ENCODE assay signal across 7 mouse cellular contexts in the genomic region with DNA sequence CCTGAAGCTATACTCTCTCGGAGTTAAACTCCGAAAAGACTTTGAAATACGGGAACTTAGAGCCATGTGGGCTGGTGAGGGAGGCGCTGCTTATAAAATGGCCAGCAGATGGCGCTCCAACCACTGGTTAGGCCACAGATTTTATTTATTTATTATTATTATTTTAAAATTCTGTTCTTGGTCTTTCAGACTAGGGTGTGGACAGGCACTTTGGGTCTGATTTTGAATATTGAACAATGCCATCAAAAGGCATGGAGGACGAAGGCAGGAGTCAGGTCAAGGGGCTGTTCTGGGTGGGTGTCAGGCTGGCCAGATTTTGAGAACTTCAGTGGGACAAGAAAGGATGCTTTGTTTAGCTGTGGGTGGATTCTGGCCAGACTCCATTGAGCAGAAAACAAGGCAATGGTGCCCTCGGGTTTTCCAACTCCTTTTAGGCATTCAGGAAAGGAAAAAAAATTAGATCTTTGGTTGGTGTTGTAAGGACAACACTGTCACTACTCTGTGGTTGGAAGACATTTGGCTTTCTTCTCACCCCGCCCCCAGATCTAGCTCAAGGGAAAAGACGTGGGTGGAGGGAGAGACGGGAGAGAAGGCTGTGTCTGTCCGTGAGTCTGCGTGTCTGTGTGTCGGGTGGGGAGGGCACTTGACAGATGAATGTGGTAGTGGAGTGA.
A peak's percentile ranks its signal among the peaks of the same experiment; 100 is the strongest.
DNase-seq lines count a peak whose midpoint lies in the region; ATAC-seq and TF ChIP-seq lines count a peak whose summit lies in the region.

No protein-coding gene starts in this region.

- H3K36me3 ChIP-seq in forebrain, embryonic 13.5 days (ENCODE audit: poor library complexity, severe bottlenecking), result no peaks in the 10 kb centered on the region
- H3K36me3 ChIP-seq in hindbrain, embryonic 11.5 days (ENCODE audit: control insufficient read depth, insufficient read depth, low read length), result no peaks in the 10 kb centered on the region

- 15% methylated on average over 13 of the region's 13 CpGs for WGBS in forebrain, embryonic 13.5 days
- 24% methylated on average over 13 of the region's 13 CpGs for WGBS in hindbrain, embryonic 11.5 days

- peaks cover 15% of the 10 kb centered on the region for H3K4me1 ChIP-seq in forebrain, embryonic 13.5 days
- H3K4me1 ChIP-seq in hindbrain, embryonic 11.5 days (replicated peaks; ENCODE audit: control insufficient read depth, insufficient read depth, low read length), result no peaks in the 10 kb centered on the region; the same call in 1 of the 2 replicates

- POLR2A ChIA-PET in Patski (lab: Charles Lee), result interaction anchor here (0.6 kb wide), 1 partner anchor 609 kb away, joined by 3 read pairs; no protein-coding TSS in a partner anchor

- ATAC-seq in Patski, result no peak
- ATAC-seq in forebrain, embryonic 13.5 days, result 0 out of 2 replicates have a peak, but pooled peaks have one; percentile 30
- peak; percentile 43; the same call in 1 of the 2 replicates for ATAC-seq in hindbrain, embryonic 11.5 days (ENCODE audit: low FRiP score)

- H3K9me3 ChIP-seq in forebrain, embryonic 13.5 days (replicated peaks), result no peaks in the 10 kb centered on the region
- H3K9me3 ChIP-seq in hindbrain, embryonic 11.5 days (ENCODE audit: control insufficient read depth, low read length), result no peaks in the 10 kb centered on the region

- DNase-seq in Patski (ENCODE audit: low read depth, low spot score), result no peak
- peak; percentile 10 for DNase-seq in c-Kit-positive CD71-positive TER-119-negative erythroid progenitor cells, embryonic 14.5 days (ENCODE audit: low read depth)
- DNase-seq in hindbrain, embryonic 11.5 days (ENCODE audit: low spot score), result peak; percentile 88
- DNase-seq in layer of hippocampus, adult 9-11 months, result peak; percentile 44
- DNase-seq in lung, postnatal 4 days, result peak; percentile 78 to 83
- DNase-seq in right cerebral cortex, postnatal 4 days, result peak; percentile 90

- no peak overlapping the region for H3K4me2 ChIP-seq in forebrain, embryonic 13.5 days
- no peak overlapping the region for H3K4me2 ChIP-seq in hindbrain, embryonic 11.5 days (replicated peaks; ENCODE audit: low read depth, low read length)

- H3K27ac ChIP-seq in forebrain, embryonic 13.5 days, result no peak overlapping the region
- H3K27ac ChIP-seq in hindbrain, embryonic 11.5 days (ENCODE audit: low read depth, low read length), result no peak overlapping the region

- H3K4me3 ChIP-seq in forebrain, embryonic 13.5 days, result no peak overlapping the region
- H3K4me3 ChIP-seq in hindbrain, embryonic 11.5 days (ENCODE audit: low read depth, low read length), result no peak overlapping the region

- peaks cover 28% of the 10 kb centered on the region for H3K27me3 ChIP-seq in Patski
- H3K27me3 ChIP-seq in forebrain, embryonic 13.5 days, result peaks cover 42% of the 10 kb centered on the region
- peaks cover 28% of the 10 kb centered on the region for H3K27me3 ChIP-seq in hindbrain, embryonic 11.5 days (ENCODE audit: control insufficient read depth, insufficient read depth, low read length)

- peak; percentile 93 for TF ChIP-seq CTCF in Patski (IDR thresholded peaks at IDR 0.05)

- H3K9ac ChIP-seq in forebrain, embryonic 13.5 days, result no peak overlapping the region
- no peak overlapping the region for H3K9ac ChIP-seq in hindbrain, embryonic 11.5 days (ENCODE audit: low read depth, low read length)

- in situ Hi-C loops in Patski (cut with MboI; ENCODE audit: low pct_unique_long_range_greater_than_20kb), result loop anchor here (5.0 kb wide), 1 partner anchor 807 kb away; no protein-coding TSS in a partner anchor

- CTCF ChIA-PET in Patski (lab: Charles Lee), result interaction anchor here (0.8 to 1.8 kb wide), 7 partner anchors 8 to 812 kb away, joined by 3 to 4 read pairs (median 3); no protein-coding TSS in a partner anchor
